Mouse (Mus musculus) heart, postnatal 4 days (tissue): ENCODE measurements around the gene Pih1h3b. TPM values are rescaled to one million over a fixed set of nuclear protein-coding genes. Genes with fewer than 3 reads are reported as not detected.

ENCODE experiments used
- DNase-seq: peaks from one replicate; pipeline ENCODE4 v3.0.0; 2021
- total RNA-seq, 2 experiments: library from RNA; stranded (reverse); gene quantifications; 2 replicates each; pipeline ENCODE4 v1.2.3; 2021

Gene Pih1h3b
- not detected for total RNA-seq

GRCm38 (mm10) chrX:140062135-140062975, at the start of gene Pih1h3b, which contains the start of gene Nup62cl:
TSS of gene Pih1h3b (plus strand) at chrX:140062879.
TSS of gene Nup62cl (minus strand) at chrX:140062712.
- DNase-seq: peak; percentile 41

GRCm38 (mm10) chrX:140060886-140061874, 1.5 kb upstream of the Pih1h3b start:
- peak; percentile 6 for DNase-seq

- DNase-seq: no peak
Measured at GRCm38 (mm10) chrX:140082535-140082934, 19.9 kb downstream of the Pih1h3b start.

GRCm38 (mm10) chrX:140094066-140094465, 31.4 kb downstream of the Pih1h3b start:
- DNase-seq: no peak

Other genes starting within 250 kb of the Pih1h3b start
- 10 to 100 TPM; 11.4 to 12.3 TPM for gene Morc4, start 191.2 kb upstream of the Pih1h3b start, total RNA-seq
- 10 to 100 TPM; 10.0 to 11.4 TPM for gene Rbm41, start 64.3 kb upstream of the Pih1h3b start, total RNA-seq
- under 1 TPM in 1 of 2 experiments, not detected in 1; 0.36 TPM for gene Nup62cl, start 167 bp upstream of the Pih1h3b start, total RNA-seq